Mouse (Mus musculus) kidney, adult 2 months (tissue): ENCODE data around the gene Cyp39a1.

Source experiments
- CTCF ChIP-seq: fragments of 200-500 bp; conservative IDR thresholded peaks from 2 replicates; pipeline ENCODE4 v1.5.1; 2011; ENCODE audit warnings: low read depth, mild to moderate bottlenecking, control low read depth, low read length, moderate library complexity, mixed read lengths; ENCODE audit not compliant: insufficient read depth, insufficient read length
- POLR2A ChIP-seq: fragments of 200-500 bp; IDR thresholded peaks from one replicate; pipeline ENCODE4 v1.6.1; 2011; ENCODE audit warnings: low read depth, low read length, control low read depth

DNA sequence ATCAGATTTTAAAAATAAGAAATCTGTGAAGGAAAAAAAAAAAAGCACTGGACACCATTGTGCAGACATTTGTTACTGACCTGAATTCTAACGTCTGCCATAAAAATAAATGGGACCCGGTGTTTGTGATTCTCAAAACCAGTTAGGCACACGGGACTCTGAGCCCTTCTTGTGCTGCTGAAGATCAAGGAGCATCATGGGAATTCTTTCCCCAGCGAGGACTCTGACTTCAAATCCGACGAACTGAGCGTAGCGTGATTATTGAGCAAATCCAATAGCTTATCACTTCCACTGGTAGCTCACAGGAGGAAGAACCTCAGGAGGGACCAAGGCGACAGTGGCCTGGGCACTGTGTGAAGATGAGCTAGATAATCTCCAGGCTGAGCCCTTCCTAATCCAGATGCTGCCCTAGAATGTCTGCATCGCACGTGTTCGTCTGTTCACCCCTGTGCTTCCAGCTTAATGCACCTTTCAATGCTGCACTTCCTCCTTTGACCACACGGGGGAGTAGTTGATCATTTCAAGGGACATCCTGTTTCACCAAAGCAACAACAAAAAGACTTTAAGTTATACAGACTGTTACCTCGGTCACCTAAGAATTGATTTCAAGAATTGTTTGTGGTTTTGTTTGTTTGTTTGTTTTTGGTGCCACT lies 31.9 kb downstream of the Cyp39a1 start:
- TF ChIP-seq CTCF (peak; percentile 74), POLR2A (no peak)
